Mouse (Mus musculus): ENCODE data around the gene Plcb2. TPM values are rescaled to one million over a fixed set of nuclear protein-coding genes. Genes with fewer than 3 reads are reported as not detected.

Plcb2 gene
- polyA plus RNA-seq, 1 experiment from 2014 or later: 0.36 TPM

- ATAC-seq (ENCODE audit: low FRiP score): peak; percentile 85
- peak within 1 kb of the TSS; percentile 51 for H3K4me2 ChIP-seq
- H3K36me3 ChIP-seq (replicated peaks): no peaks in the 10 kb centered on the region; the same call in 1 of the 2 replicates
- H3K9me3 ChIP-seq: no peaks in the 10 kb centered on the region
- H3K4me3 ChIP-seq (replicated peaks): peak within 1 kb of the TSS; percentile 25
- WGBS: 4% methylated on average over 29 of the region's 29 CpGs
- peak within 1 kb of the TSS; percentile 98 for H3K27ac ChIP-seq
- peak within 1 kb of the TSS; percentile 61 for H3K9ac ChIP-seq
- H3K27me3 ChIP-seq: peaks cover 50% of the 10 kb centered on the region
- H3K4me1 ChIP-seq: peaks cover 41% of the 10 kb centered on the region
Observed at GRCm38 (mm10) chr2:118761906-118762783, 33.9 kb upstream of the Plcb2 start, which contains the start of gene Ccdc9b. Gene Ccdc9b, minus strand, starts transcription at chr2:118762661.

GRCm38 (mm10) chr2:118761358-118761757 is 33.1 kb upstream of the Plcb2 start:
- Histone ChIP-seq H3K9me3 (no peaks in the 10 kb centered on the region), H3K36me3 (replicated peaks) (no peaks in the 10 kb centered on the region; the same call in 1 of the 2 replicates), H3K4me1 (peaks cover 41% of the 10 kb centered on the region), H3K4me3 (replicated peaks) (0 out of 2 replicates have a peak overlapping the region, but pooled peaks have one; percentile 25), H3K27ac (peak overlapping the region; percentile 98), H3K4me2 (peak overlapping the region; percentile 51), H3K27me3 (peaks cover 51% of the 10 kb centered on the region), H3K9ac (peak overlapping the region; percentile 61; the same call in 1 of the 2 replicates)
- ATAC-seq (ENCODE audit: low FRiP score): no peak
- 82% methylated on average over 12 of the region's 12 CpGs for WGBS

- ATAC-seq (ENCODE audit: low FRiP score): no peak
- H3K9me3 ChIP-seq: no peaks in the 10 kb centered on the region
- H3K27me3 ChIP-seq: peaks cover 50% of the 10 kb centered on the region
- no peak overlapping the region for H3K27ac ChIP-seq
- peaks cover 41% of the 10 kb centered on the region for H3K4me1 ChIP-seq
- H3K9ac ChIP-seq: peak overlapping the region; percentile 17; the same call in 1 of the 2 replicates
- no peaks in the 10 kb centered on the region; the same call in 1 of the 2 replicates for H3K36me3 ChIP-seq (replicated peaks)
- no peak overlapping the region for H3K4me2 ChIP-seq
- no peak overlapping the region for H3K4me3 ChIP-seq (replicated peaks)
- 89% methylated on average over 11 of the region's 11 CpGs for WGBS
Observed at GRCm38 (mm10) chr2:118760311-118761025, 32.2 kb upstream of the Plcb2 start.

GRCm38 (mm10) chr2:118759828-118760227 is 31.6 kb upstream of the Plcb2 start:
- H3K9ac ChIP-seq: no peak overlapping the region
- peaks cover 41% of the 10 kb centered on the region for H3K4me1 ChIP-seq
- no peak overlapping the region for H3K27ac ChIP-seq
- H3K9me3 ChIP-seq: no peaks in the 10 kb centered on the region
- no peak overlapping the region for H3K4me2 ChIP-seq
- no peak overlapping the region for H3K4me3 ChIP-seq (replicated peaks)
- ATAC-seq (ENCODE audit: low FRiP score): 0 out of 2 replicates have a peak, but pooled peaks have one; percentile 42
- peaks cover 53% of the 10 kb centered on the region for H3K27me3 ChIP-seq
- H3K36me3 ChIP-seq (replicated peaks): no peaks in the 10 kb centered on the region; the same call in 1 of the 2 replicates
- WGBS: 12% methylated on average over 8 of the region's 8 CpGs

- Histone ChIP-seq H3K36me3 (replicated peaks) (no peaks in the 10 kb centered on the region; the same call in 1 of the 2 replicates), H3K9me3 (no peaks in the 10 kb centered on the region), H3K4me3 (replicated peaks) (no peak overlapping the region), H3K27ac (no peak overlapping the region), H3K9ac (no peak overlapping the region), H3K4me2 (no peak overlapping the region), H3K4me1 (peaks cover 13% of the 10 kb centered on the region), H3K27me3 (peaks cover 46% of the 10 kb centered on the region)
- 89% methylated on average over 4 of the region's 4 CpGs for WGBS
- ATAC-seq (ENCODE audit: low FRiP score): no peak
Observed at GRCm38 (mm10) chr2:118756103-118756502, 27.9 kb upstream of the Plcb2 start.

- Histone ChIP-seq H3K27ac (no peak overlapping the region), H3K9me3 (no peaks in the 10 kb centered on the region), H3K9ac (no peak overlapping the region), H3K4me3 (replicated peaks) (no peak overlapping the region), H3K36me3 (replicated peaks) (no peaks in the 10 kb centered on the region; the same call in 1 of the 2 replicates), H3K4me2 (no peak overlapping the region), H3K27me3 (peaks cover 42% of the 10 kb centered on the region), H3K4me1 (peaks cover 12% of the 10 kb centered on the region)
- ATAC-seq (ENCODE audit: low FRiP score): no peak
- 88% methylated on average over 6 of the region's 6 CpGs for WGBS
Observed at GRCm38 (mm10) chr2:118755407-118755806, 27.2 kb upstream of the Plcb2 start.

- ATAC-seq (ENCODE audit: low FRiP score): no peak
- 93% methylated on average over 5 of the region's 5 CpGs for WGBS
- Histone ChIP-seq H3K27me3 (peaks cover 33% of the 10 kb centered on the region), H3K9ac (no peak overlapping the region), H3K27ac (no peak overlapping the region), H3K4me1 (peaks cover 19% of the 10 kb centered on the region), H3K4me2 (no peak overlapping the region), H3K4me3 (replicated peaks) (no peak overlapping the region), H3K36me3 (replicated peaks) (peaks cover 2% of the 10 kb centered on the region), H3K9me3 (no peaks in the 10 kb centered on the region)
Observed at GRCm38 (mm10) chr2:118754143-118754542, 25.9 kb upstream of the Plcb2 start.

GRCm38 (mm10) chr2:118752792-118753108 is 24.5 kb upstream of the Plcb2 start:
- Histone ChIP-seq H3K36me3 (replicated peaks) (peaks cover 4% of the 10 kb centered on the region), H3K9me3 (no peaks in the 10 kb centered on the region), H3K27ac (no peak overlapping the region), H3K9ac (no peak overlapping the region), H3K4me3 (replicated peaks) (no peak overlapping the region), H3K27me3 (peaks cover 23% of the 10 kb centered on the region), H3K4me2 (no peak overlapping the region), H3K4me1 (peaks cover 28% of the 10 kb centered on the region)
- no peak for ATAC-seq (ENCODE audit: low FRiP score)
- WGBS: 79% methylated on average over 4 of the region's 4 CpGs

GRCm38 (mm10) chr2:118751896-118752791 is 23.9 kb upstream of the Plcb2 start:
- peaks cover 20% of the 10 kb centered on the region for H3K27me3 ChIP-seq
- H3K9me3 ChIP-seq: no peaks in the 10 kb centered on the region
- H3K36me3 ChIP-seq (replicated peaks): peaks cover 4% of the 10 kb centered on the region; the same call in 1 of the 2 replicates
- peaks cover 34% of the 10 kb centered on the region for H3K4me1 ChIP-seq
- no peak for ATAC-seq (ENCODE audit: low FRiP score)
- WGBS: 74% methylated on average over 16 of the region's 16 CpGs
- H3K9ac ChIP-seq: no peak overlapping the region
- no peak overlapping the region for H3K27ac ChIP-seq
- no peak overlapping the region for H3K4me3 ChIP-seq (replicated peaks)
- no peak overlapping the region for H3K4me2 ChIP-seq

- Histone ChIP-seq H3K36me3 (replicated peaks) (peaks cover 4% of the 10 kb centered on the region; the same call in 1 of the 2 replicates), H3K9me3 (no peaks in the 10 kb centered on the region), H3K27me3 (peaks cover 14% of the 10 kb centered on the region), H3K4me2 (no peak overlapping the region), H3K9ac (no peak overlapping the region), H3K27ac (no peak overlapping the region), H3K4me1 (peaks cover 40% of the 10 kb centered on the region), H3K4me3 (replicated peaks) (no peak overlapping the region)
- 88% methylated on average over 8 of the region's 8 CpGs for WGBS
- no peak for ATAC-seq (ENCODE audit: low FRiP score)
Observed at GRCm38 (mm10) chr2:118750476-118750875, 22.2 kb upstream of the Plcb2 start.

GRCm38 (mm10) chr2:118749341-118749884 is 21.2 kb upstream of the Plcb2 start:
- H3K4me2 ChIP-seq: peak overlapping the region; percentile 22
- no peak for ATAC-seq (ENCODE audit: low FRiP score)
- H3K9ac ChIP-seq: peak overlapping the region; percentile 17; the same call in 1 of the 2 replicates
- peaks cover 16% of the 10 kb centered on the region for H3K27me3 ChIP-seq
- no peak overlapping the region for H3K4me3 ChIP-seq (replicated peaks)
- H3K36me3 ChIP-seq (replicated peaks): peaks cover 4% of the 10 kb centered on the region; the same call in 1 of the 2 replicates
- H3K4me1 ChIP-seq: peaks cover 49% of the 10 kb centered on the region
- peak overlapping the region; percentile 50; the same call in 1 of the 2 replicates for H3K27ac ChIP-seq
- WGBS: 15% methylated on average over 10 of the region's 10 CpGs
- H3K9me3 ChIP-seq: no peaks in the 10 kb centered on the region

Measured in forebrain, embryonic 12.5 days (tissue).